Mouse (Mus musculus): Measurements from ENCODE around the gene Ints7. TPM values are rescaled to one million over a fixed set of nuclear protein-coding genes. Genes with fewer than 3 reads are reported as not detected.
A peak's percentile ranks its signal among the peaks of the same experiment; 100 is the strongest.

Gene Ints7
- polyA plus RNA-seq, 1 experiment from 2014 or later: 26.7 TPM

- no peak overlapping the region for H3K9ac ChIP-seq (ENCODE audit: low read depth, low read length)
- H3K4me3 ChIP-seq (ENCODE audit: low read length): no peak overlapping the region
- H3K4me1 ChIP-seq (ENCODE audit: control insufficient read depth, insufficient read depth, low read depth, low read length): no peaks in the 10 kb centered on the region
- H3K27ac ChIP-seq (ENCODE audit: low read depth, low read length): no peak overlapping the region
- ATAC-seq: no peak
- no peaks in the 10 kb centered on the region for H3K36me3 ChIP-seq (ENCODE audit: control insufficient read depth, insufficient read depth, low read length)
- 92% methylated on average over 3 of the region's 3 CpGs for WGBS
- no peak overlapping the region for H3K4me2 ChIP-seq (ENCODE audit: low read length)
- H3K27me3 ChIP-seq (replicated peaks; ENCODE audit: control insufficient read depth, insufficient read depth, low read length): no peaks in the 10 kb centered on the region
- no peaks in the 10 kb centered on the region for H3K9me3 ChIP-seq (ENCODE audit: control insufficient read depth, low read length)
These were observed 31.7 kb upstream of the Ints7 start for GRCm38 (mm10) chr1:191543747-191544146.

- WGBS: 65% methylated on average over 4 of the region's 4 CpGs
- H3K36me3 ChIP-seq (ENCODE audit: control insufficient read depth, insufficient read depth, low read length): no peaks in the 10 kb centered on the region
- no peak overlapping the region for H3K4me2 ChIP-seq (ENCODE audit: low read length)
- no peaks in the 10 kb centered on the region for H3K27me3 ChIP-seq (replicated peaks; ENCODE audit: control insufficient read depth, insufficient read depth, low read length)
- ATAC-seq: no peak
- no peak overlapping the region for H3K4me3 ChIP-seq (ENCODE audit: low read length)
- H3K9me3 ChIP-seq (ENCODE audit: control insufficient read depth, low read length): no peaks in the 10 kb centered on the region
- no peaks in the 10 kb centered on the region for H3K4me1 ChIP-seq (ENCODE audit: control insufficient read depth, insufficient read depth, low read depth, low read length)
- no peak overlapping the region for H3K9ac ChIP-seq (ENCODE audit: low read depth, low read length)
- H3K27ac ChIP-seq (ENCODE audit: low read depth, low read length): no peak overlapping the region
These were observed 24.6 kb upstream of the Ints7 start for GRCm38 (mm10) chr1:191550786-191551185.

GRCm38 (mm10) chr1:191557109-191557508 lies 18.3 kb upstream of the Ints7 start:
- H3K4me3 ChIP-seq (ENCODE audit: low read length): no peak overlapping the region
- WGBS: 87% methylated on average over 8 of the region's 8 CpGs
- no peak overlapping the region for H3K4me2 ChIP-seq (ENCODE audit: low read length)
- H3K9me3 ChIP-seq (ENCODE audit: control insufficient read depth, low read length): no peaks in the 10 kb centered on the region
- no peaks in the 10 kb centered on the region for H3K4me1 ChIP-seq (ENCODE audit: control insufficient read depth, insufficient read depth, low read depth, low read length)
- H3K27me3 ChIP-seq (replicated peaks; ENCODE audit: control insufficient read depth, insufficient read depth, low read length): no peaks in the 10 kb centered on the region
- H3K27ac ChIP-seq (ENCODE audit: low read depth, low read length): no peak overlapping the region
- ATAC-seq: no peak
- no peaks in the 10 kb centered on the region for H3K36me3 ChIP-seq (ENCODE audit: control insufficient read depth, insufficient read depth, low read length)
- no peak overlapping the region for H3K9ac ChIP-seq (ENCODE audit: low read depth, low read length)

DNA sequence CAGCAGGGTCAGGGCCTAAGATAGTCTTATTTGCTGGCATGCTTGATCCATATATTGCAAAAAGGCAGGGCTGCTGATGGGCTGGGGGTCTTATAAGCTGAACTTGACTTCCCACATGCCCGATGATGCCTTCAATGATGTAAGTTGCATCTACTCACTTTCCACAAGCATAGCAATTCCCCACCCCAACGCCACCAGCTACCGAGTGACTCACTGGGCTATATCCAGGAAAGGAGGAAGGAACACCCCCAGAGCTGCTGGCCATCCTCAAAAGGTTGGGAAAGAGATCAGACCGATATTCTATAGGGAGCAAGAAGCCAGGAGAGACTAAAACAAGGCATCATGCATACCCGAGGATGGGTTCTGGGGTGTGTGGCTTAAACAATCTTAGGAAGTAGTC lies 15.7 kb upstream of the Ints7 start:
- WGBS: 91% methylated on average over 5 of the region's 5 CpGs
- Histone ChIP-seq H3K36me3 (ENCODE audit: control insufficient read depth, insufficient read depth, low read length) (no peaks in the 10 kb centered on the region), H3K9ac (ENCODE audit: low read depth, low read length) (no peak overlapping the region), H3K4me1 (ENCODE audit: control insufficient read depth, insufficient read depth, low read depth, low read length) (no peaks in the 10 kb centered on the region), H3K27me3 (replicated peaks; ENCODE audit: control insufficient read depth, insufficient read depth, low read length) (no peaks in the 10 kb centered on the region), H3K4me3 (ENCODE audit: low read length) (no peak overlapping the region), H3K27ac (ENCODE audit: low read depth, low read length) (no peak overlapping the region), H3K9me3 (ENCODE audit: control insufficient read depth, low read length) (no peaks in the 10 kb centered on the region), H3K4me2 (ENCODE audit: low read length) (no peak overlapping the region)
- ATAC-seq: no peak

DNA sequence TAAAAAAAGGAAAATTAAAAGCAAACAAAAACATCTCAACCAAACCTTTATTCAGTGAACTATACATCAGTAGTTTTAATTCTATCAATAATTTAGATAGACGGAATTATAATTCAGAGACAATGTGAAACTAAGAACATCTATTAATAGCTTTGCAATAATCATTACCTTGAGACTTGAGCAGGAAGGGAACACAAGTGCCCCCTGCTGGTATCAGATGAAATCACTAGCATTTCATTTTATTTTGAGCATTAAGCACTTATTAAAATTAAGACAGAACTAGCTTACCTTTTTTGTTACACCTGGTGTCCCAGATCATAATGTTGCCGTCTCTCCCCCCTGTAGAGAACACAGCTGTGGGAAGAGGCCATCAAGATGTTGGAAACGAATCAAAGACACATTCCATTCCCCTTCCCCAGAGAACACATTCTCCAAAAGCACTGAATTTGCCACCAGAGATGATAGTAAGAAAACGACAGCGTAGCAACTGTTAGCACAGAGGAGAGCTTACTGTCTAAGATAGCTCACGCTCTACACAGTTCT lies 12.5 kb upstream of the Ints7 start:
- ATAC-seq: no peak
- H3K4me2 ChIP-seq (ENCODE audit: low read length): no peak overlapping the region
- no peaks in the 10 kb centered on the region for H3K4me1 ChIP-seq (ENCODE audit: control insufficient read depth, insufficient read depth, low read depth, low read length)
- H3K27ac ChIP-seq (ENCODE audit: low read depth, low read length): no peak overlapping the region
- no peak overlapping the region for H3K4me3 ChIP-seq (ENCODE audit: low read length)
- H3K9ac ChIP-seq (ENCODE audit: low read depth, low read length): no peak overlapping the region
- H3K9me3 ChIP-seq (ENCODE audit: control insufficient read depth, low read length): no peaks in the 10 kb centered on the region
- H3K36me3 ChIP-seq (ENCODE audit: control insufficient read depth, insufficient read depth, low read length): no peaks in the 10 kb centered on the region
- no peaks in the 10 kb centered on the region for H3K27me3 ChIP-seq (replicated peaks; ENCODE audit: control insufficient read depth, insufficient read depth, low read length)
- WGBS: 66% methylated on average over 6 of the region's 6 CpGs

DNA sequence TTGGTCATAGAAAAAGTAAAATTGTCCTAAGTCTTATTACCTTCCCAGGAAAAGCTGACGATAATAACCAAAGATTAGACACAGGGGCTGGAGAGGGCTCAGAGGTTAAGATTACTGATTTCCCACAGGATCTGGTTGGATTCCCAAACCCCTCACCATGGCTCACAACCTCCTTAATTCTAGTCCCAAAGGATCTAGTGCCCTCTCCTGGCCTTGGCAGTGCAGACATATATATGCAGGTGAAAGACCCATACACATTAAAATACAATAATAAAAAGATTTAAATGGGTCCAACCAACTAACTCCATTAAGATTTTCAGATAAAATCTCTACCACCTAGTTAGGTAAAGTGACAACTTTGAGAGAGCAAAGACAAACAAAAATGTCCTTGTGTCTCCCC lies 7.6 kb upstream of the Ints7 start:
- WGBS: 80% methylated on average over 1 of the region's 1 CpGs
- no peak for ATAC-seq
- H3K4me1 ChIP-seq (ENCODE audit: control insufficient read depth, insufficient read depth, low read depth, low read length): no peaks in the 10 kb centered on the region

DNA sequence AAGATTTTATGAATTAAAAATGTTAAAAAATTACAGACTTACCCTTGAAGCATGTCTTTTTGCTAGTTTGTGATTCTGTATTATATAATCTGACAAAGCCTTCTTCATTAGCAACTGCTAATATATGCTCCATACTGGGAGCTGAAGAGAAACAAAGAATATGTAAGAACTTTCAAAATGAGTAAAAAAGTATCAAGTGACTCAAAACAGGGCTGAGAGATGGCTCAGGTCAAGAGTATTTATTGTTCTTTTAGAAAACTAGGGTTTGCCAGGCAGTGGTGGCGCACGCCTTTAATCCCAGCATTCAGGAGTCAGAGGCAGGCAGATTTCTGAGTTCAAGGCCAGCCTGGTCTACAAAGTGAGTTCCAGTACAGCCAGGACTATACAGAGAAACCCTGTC lies 5.8 kb upstream of the Ints7 start:
- no peaks in the 10 kb centered on the region for H3K27me3 ChIP-seq (replicated peaks; ENCODE audit: control insufficient read depth, insufficient read depth, low read length)
- ATAC-seq: no peak

More for the DNA sequence above, 7.6 kb upstream of the Ints7 start:
- no peak overlapping the region for H3K9ac ChIP-seq (ENCODE audit: low read depth, low read length)
- H3K4me3 ChIP-seq (ENCODE audit: low read length): no peak overlapping the region
- H3K36me3 ChIP-seq (ENCODE audit: control insufficient read depth, insufficient read depth, low read length): no peaks in the 10 kb centered on the region
- no peaks in the 10 kb centered on the region for H3K27me3 ChIP-seq (replicated peaks; ENCODE audit: control insufficient read depth, insufficient read depth, low read length)
- H3K4me2 ChIP-seq (ENCODE audit: low read length): no peak overlapping the region
- H3K27ac ChIP-seq (ENCODE audit: low read depth, low read length): no peak overlapping the region
- no peaks in the 10 kb centered on the region for H3K9me3 ChIP-seq (ENCODE audit: control insufficient read depth, low read length)

DNA sequence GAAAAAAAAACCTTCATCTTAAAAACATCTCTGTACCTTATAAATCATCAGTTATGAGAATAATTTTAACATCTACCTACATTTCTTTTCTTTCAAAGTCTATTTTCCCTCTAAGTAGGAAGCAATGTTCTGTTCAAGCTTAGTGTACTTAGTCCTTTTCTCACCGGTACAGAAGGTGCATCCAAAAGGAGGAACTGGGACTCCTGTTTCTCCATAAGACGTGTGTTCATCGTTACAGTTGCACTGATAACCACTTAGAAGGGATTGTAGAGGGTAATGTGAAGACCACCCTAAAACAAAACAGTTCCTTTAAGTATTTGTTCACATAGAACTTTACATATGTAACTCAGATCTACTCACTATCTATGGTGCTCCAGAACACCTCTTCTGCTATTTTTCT lies 5.0 kb upstream of the Ints7 start:
- 96% methylated on average over 3 of the region's 3 CpGs for WGBS

More for the DNA sequence above, 5.8 kb upstream of the Ints7 start:
- no peaks in the 10 kb centered on the region for H3K9me3 ChIP-seq (ENCODE audit: control insufficient read depth, low read length)
- H3K4me1 ChIP-seq (ENCODE audit: control insufficient read depth, insufficient read depth, low read depth, low read length): peaks cover 4% of the 10 kb centered on the region; the same call in 1 of the 2 replicates
- 93% methylated on average over 2 of the region's 2 CpGs for WGBS
- no peak overlapping the region for H3K9ac ChIP-seq (ENCODE audit: low read depth, low read length)
- no peak overlapping the region for H3K4me2 ChIP-seq (ENCODE audit: low read length)
- no peaks in the 10 kb centered on the region for H3K36me3 ChIP-seq (ENCODE audit: control insufficient read depth, insufficient read depth, low read length)
- no peak overlapping the region for H3K27ac ChIP-seq (ENCODE audit: low read depth, low read length)
- H3K4me3 ChIP-seq (ENCODE audit: low read length): no peak overlapping the region

GRCm38 (mm10) chr1:191573906-191574639 lies 1.4 kb upstream of the Ints7 start:
- no peak for ATAC-seq
- peak overlapping the region; percentile 66; the same call in 1 of the 2 replicates for H3K9ac ChIP-seq (ENCODE audit: low read depth, low read length)
- H3K27me3 ChIP-seq (replicated peaks; ENCODE audit: control insufficient read depth, insufficient read depth, low read length): no peaks in the 10 kb centered on the region
- H3K4me3 ChIP-seq (ENCODE audit: low read length): peak overlapping the region; percentile 85
- H3K9me3 ChIP-seq (ENCODE audit: control insufficient read depth, low read length): no peaks in the 10 kb centered on the region
- peaks cover 27% of the 10 kb centered on the region for H3K4me1 ChIP-seq (ENCODE audit: control insufficient read depth, insufficient read depth, low read depth, low read length)
- H3K4me2 ChIP-seq (ENCODE audit: low read length): peak overlapping the region; percentile 98
- no peak overlapping the region; the same call in 1 of the 2 replicates for H3K27ac ChIP-seq (ENCODE audit: low read depth, low read length)
- WGBS: 3% methylated on average over 13 of the region's 13 CpGs
- no peaks in the 10 kb centered on the region for H3K36me3 ChIP-seq (ENCODE audit: control insufficient read depth, insufficient read depth, low read length)

More for the DNA sequence above, 5.0 kb upstream of the Ints7 start:
- ATAC-seq: no peak
- peaks cover 7% of the 10 kb centered on the region; the same call in 1 of the 2 replicates for H3K4me1 ChIP-seq (ENCODE audit: control insufficient read depth, insufficient read depth, low read depth, low read length)
- no peak overlapping the region for H3K4me2 ChIP-seq (ENCODE audit: low read length)
- H3K27ac ChIP-seq (ENCODE audit: low read depth, low read length): no peak overlapping the region
- no peaks in the 10 kb centered on the region for H3K36me3 ChIP-seq (ENCODE audit: control insufficient read depth, insufficient read depth, low read length)
- no peaks in the 10 kb centered on the region for H3K9me3 ChIP-seq (ENCODE audit: control insufficient read depth, low read length)
- H3K9ac ChIP-seq (ENCODE audit: low read depth, low read length): no peak overlapping the region
- no peaks in the 10 kb centered on the region for H3K27me3 ChIP-seq (replicated peaks; ENCODE audit: control insufficient read depth, insufficient read depth, low read length)
- no peak overlapping the region for H3K4me3 ChIP-seq (ENCODE audit: low read length)
